Mouse (Mus musculus) midbrain, postnatal 0 days (tissue): ENCODE results near the gene Selenok. TPM values are rescaled to one million over a fixed set of nuclear protein-coding genes. Genes with fewer than 3 reads are reported as not detected.
A peak's percentile ranks its signal among the peaks of the same experiment; 100 is the strongest.

ENCODE experiments used
- ATAC-seq: fragments of 200-750 bp; cut with Nextera tagmentation; 2 replicates; pipeline ENCODE4 v1.8.0; 2017; ENCODE audit warnings: moderate number of reproducible peaks, mild to moderate bottlenecking, moderate TSS enrichment, moderate library complexity; ENCODE audit not compliant: low FRiP score
- DNase-seq: peaks from one replicate; pipeline ENCODE4 v3.0.0-alpha.2; 2015; ENCODE audit warnings: low spot score
- H3K27ac ChIP-seq: fragments of 300-500 bp; sonication (generic); 2 replicates; pipeline ENCODE4 v1.5.1; 2014; ENCODE audit warnings: low read depth, mild to moderate bottlenecking, low read length, mixed read lengths
- H3K27me3 ChIP-seq: fragments of 300-500 bp; sonication (generic); 2 replicates; pipeline ENCODE4 v1.6.1; 2014; ENCODE audit warnings: low read length, control low read depth, mixed read lengths; ENCODE audit not compliant: insufficient read depth
- H3K36me3 ChIP-seq: fragments of 300-500 bp; sonication (generic); 2 replicates; pipeline ENCODE4 v1.6.1; 2014; ENCODE audit warnings: low read length, control low read depth, mixed read lengths; ENCODE audit not compliant: insufficient read depth
- H3K4me1 ChIP-seq: fragments of 300-500 bp; sonication (generic); 2 replicates; pipeline ENCODE4 v1.6.1; 2014; ENCODE audit warnings: mild to moderate bottlenecking, control low read depth, antibody characterized with exemption, low read length, mixed read lengths; ENCODE audit not compliant: insufficient read depth
- H3K4me2 ChIP-seq: fragments of 300-500 bp; sonication (generic); 2 replicates; pipeline ENCODE4 v1.6.1; 2014; ENCODE audit warnings: low read depth, mild to moderate bottlenecking, low read length, mixed read lengths; ENCODE audit not compliant: poor library complexity, severe bottlenecking
- H3K4me3 ChIP-seq: fragments of 300-500 bp; sonication (generic); 2 replicates; pipeline ENCODE4 v1.5.1; 2014; ENCODE audit warnings: low read depth, mild to moderate bottlenecking, low read length, moderate library complexity
- H3K9ac ChIP-seq: fragments of 300-500 bp; sonication (generic); replicated peaks from 2 replicates; pipeline ENCODE4 v1.6.1; 2014; ENCODE audit warnings: mild to moderate bottlenecking, low read length, moderate library complexity, mixed read lengths; ENCODE audit not compliant: poor library complexity, severe bottlenecking
- H3K9me3 ChIP-seq: fragments of 300-500 bp; sonication (generic); 2 replicates; pipeline ENCODE4 v1.6.1; 2016; ENCODE audit warnings: low read length, control low read depth
- CTCF ChIP-seq: IDR thresholded peaks from 2 replicates; pipeline ENCODE4 v1.5.1; 2016; ENCODE audit warnings: antibody characterized with exemption, mild to moderate bottlenecking
- WGBS: fragments of 180-500 bp; shearing (Covaris S2); extraction: QIAGEN DNeasy Blood & Tissue Kit; methylation state at CpG from one replicate; pipeline ENCODE4 v1.1.7; 2014; 5-methylcytosine and 5-hydroxymethylcytosine counted together
- polyA plus RNA-seq: library from polyadenylated mRNA; unstranded; fragments of >200 nt; fragmentation: Nextera tagmentation; extraction: Ambion mirVana; gene quantifications from 2 replicates; pipeline ENCODE4 v1.2.1, GENCODE M21; 2015
- total RNA-seq: library from RNA; depleted of rRNA; stranded (reverse); fragments of >200 nt; gene quantifications from 2 replicates; pipeline ENCODE4 v1.2.3, GENCODE M21; 2014

Gene Selenok
- total and polyA plus RNA-seq, 2 experiments from 2014 or later: 82.8 to 420 TPM

DNA sequence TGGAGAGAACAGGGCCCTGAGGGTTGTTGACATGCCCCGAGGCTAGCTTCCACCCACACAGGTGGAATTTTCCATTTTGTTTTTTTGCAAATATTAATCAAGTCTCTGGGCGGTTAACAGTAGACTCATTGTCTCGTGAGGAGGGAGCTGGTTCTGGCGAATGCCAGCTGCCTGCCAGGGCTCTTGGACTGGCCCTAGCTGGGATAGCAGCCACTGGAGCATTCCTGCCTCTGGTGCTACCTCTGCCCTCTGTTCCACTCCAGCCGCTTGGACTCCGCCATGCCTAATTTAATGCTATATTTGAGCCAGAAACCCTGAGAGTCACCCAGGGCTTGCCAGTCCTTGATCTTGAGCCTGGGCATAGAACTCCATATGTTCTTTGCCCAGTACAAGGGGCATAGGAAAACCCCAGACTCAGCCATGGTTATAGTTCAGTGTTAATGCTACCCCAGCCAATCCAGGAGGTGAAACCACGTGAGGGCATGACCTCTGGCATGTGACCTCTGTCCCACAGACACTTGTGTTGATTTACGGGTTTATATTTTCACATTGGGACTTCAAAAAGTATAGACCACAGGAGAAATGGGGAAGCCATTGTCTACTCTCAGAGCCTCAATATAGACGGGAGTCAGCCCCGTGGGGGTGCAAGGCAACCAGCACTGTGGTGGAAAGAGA lies 43.9 kb downstream of the Selenok start:
- no peaks in the 10 kb centered on the region for H3K36me3 ChIP-seq
- DNase-seq: peak; percentile 42
- no peak for ATAC-seq
- peaks cover 8% of the 10 kb centered on the region; the same call in 1 of the 2 replicates for H3K4me1 ChIP-seq
- no peak for TF ChIP-seq CTCF
- H3K4me3 ChIP-seq: no peak overlapping the region
- H3K4me2 ChIP-seq: no peak overlapping the region
- peaks cover 5% of the 10 kb centered on the region; the same call in 1 of the 2 replicates for H3K27me3 ChIP-seq
- no peaks in the 10 kb centered on the region for H3K9me3 ChIP-seq
- 73% methylated on average over 10 of the region's 10 CpGs for WGBS
- H3K9ac ChIP-seq: no peak overlapping the region
- H3K27ac ChIP-seq: no peak overlapping the region

DNA sequence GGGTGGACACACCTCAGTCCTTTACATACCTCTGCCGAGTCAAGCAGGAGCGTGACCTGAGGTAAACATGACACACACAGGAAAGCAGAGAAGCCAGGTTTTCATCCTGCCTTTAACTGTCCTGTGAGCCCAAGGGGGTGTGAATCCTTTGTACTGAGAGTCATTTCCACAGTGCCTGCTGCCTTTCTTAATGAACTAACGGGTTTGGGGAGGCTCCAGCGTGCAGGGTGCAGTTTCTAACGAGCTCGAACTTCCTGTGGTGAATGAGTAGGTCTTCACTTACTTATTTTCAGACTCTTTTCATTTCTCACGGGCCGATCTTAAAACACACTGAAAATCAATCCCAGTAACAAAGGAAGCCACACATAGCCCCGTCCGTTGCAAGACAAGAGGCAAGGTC lies 46.4 kb downstream of the Selenok start:
- Histone ChIP-seq H3K9ac (no peak overlapping the region), H3K9me3 (no peaks in the 10 kb centered on the region), H3K4me2 (no peak overlapping the region), H3K4me3 (no peak overlapping the region), H3K27me3 (no peaks in the 10 kb centered on the region; the same call in 1 of the 2 replicates), H3K4me1 (no peaks in the 10 kb centered on the region), H3K36me3 (no peaks in the 10 kb centered on the region), H3K27ac (no peak overlapping the region)
- 71% methylated on average over 10 of the region's 10 CpGs for WGBS
- no peak for TF ChIP-seq CTCF
- no peak for ATAC-seq
- DNase-seq: no peak

DNA sequence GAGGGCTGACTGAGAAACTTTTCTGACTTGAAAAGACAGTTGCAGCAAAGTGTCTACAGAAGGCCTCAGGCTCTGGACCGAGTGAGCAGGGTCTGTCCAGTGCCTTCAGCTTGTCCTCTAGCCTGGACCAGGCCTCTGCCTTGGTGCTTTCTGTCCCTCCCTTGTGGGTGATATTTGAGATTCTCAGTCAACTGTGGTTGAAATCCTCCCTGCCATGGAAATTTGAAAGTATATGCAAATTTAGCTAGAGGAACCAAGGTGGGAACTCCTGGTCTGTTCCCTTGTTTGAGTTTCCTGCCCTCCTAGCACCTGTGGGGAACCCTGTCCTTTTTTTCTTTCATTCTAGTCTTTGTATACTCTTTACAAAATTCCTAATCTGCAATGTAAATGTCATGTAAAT lies 46.9 kb downstream of the Selenok start:
- no peak for TF ChIP-seq CTCF
- DNase-seq (no peak), ATAC-seq (no peak)
- Histone ChIP-seq H3K4me2 (no peak overlapping the region), H3K9ac (no peak overlapping the region), H3K36me3 (no peaks in the 10 kb centered on the region), H3K4me3 (no peak overlapping the region), H3K4me1 (no peaks in the 10 kb centered on the region), H3K9me3 (no peaks in the 10 kb centered on the region), H3K27ac (no peak overlapping the region), H3K27me3 (no peaks in the 10 kb centered on the region; the same call in 1 of the 2 replicates)
- WGBS: 83% methylated on average over 1 of the region's 1 CpGs

DNA sequence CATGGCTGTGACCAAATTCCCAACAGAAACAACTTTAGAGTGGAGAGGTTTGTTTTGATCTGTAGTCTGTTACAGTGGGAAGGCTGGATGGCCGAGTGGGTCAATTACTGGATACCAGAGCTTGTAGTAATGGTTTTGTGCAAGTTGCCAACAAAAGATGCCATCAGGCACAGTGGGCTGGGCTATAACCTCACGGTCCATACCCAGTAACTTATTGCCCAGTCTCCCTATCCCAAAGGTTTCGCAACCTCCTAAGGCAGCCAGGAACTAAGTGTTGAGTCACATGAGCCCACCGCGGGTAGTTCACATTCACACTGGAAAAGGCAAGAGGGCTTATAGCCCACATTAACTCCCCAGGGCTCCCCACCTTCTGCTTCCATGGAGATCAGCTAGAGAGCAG lies 48.6 kb downstream of the Selenok start:
- Histone ChIP-seq H3K4me2 (no peak overlapping the region), H3K36me3 (no peaks in the 10 kb centered on the region), H3K27ac (no peak overlapping the region), H3K9me3 (no peaks in the 10 kb centered on the region), H3K4me3 (no peak overlapping the region), H3K27me3 (no peaks in the 10 kb centered on the region), H3K9ac (no peak overlapping the region), H3K4me1 (no peaks in the 10 kb centered on the region)
- TF ChIP-seq CTCF: no peak
- WGBS: 93% methylated on average over 5 of the region's 5 CpGs
- ATAC-seq (no peak), DNase-seq (no peak)

DNA sequence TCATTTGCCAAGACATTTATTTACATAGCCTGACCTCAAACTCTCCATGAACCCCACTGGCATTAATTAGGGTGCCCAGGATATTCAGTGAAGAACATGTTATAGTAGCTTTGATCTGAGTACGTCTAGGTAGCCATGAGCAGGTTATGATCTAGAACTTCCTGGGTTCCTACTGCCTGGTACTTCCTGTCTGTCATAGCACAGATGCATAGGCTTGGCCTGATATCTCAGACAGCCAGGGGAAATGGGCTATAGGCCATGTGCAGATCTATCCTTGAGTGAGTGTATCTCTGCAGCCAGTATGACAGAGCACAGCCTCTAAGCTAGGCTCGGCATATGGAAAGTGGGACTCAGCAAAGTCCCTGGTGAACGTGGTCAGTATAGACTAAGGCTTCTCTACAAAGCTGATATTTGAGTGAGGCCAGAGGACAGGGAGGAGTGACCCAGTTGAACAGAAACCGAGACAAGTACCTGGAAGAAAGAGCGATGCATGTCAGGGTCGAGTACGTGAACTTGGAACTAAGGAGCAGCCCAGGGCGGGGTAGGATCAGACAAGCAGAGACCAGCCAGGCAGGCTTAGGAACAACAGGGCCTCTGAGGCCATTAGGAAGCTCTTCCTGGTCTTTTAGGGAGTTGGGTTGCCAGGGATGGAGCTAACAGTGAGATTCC lies 49.8 kb downstream of the Selenok start:
- 95% methylated on average over 8 of the region's 8 CpGs for WGBS
- no peak for TF ChIP-seq CTCF
- H3K9ac ChIP-seq: no peak overlapping the region

DNA sequence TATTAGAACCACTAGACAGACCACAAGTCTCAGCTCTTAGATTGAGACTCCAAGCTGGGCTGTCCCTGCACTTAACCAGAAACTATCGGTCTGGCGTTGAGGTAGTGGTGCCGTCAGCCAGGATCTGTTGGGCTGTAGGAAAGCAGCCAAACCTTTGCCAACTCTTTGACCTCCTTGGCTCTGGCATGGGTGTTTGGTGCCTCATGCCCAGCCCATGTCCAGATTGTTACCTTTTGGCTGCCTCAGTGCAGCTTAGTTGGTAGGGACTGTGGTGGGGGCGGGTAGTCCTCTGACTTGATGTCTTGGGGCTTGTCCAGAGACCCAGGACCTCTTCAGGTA lies 50.3 kb downstream of the Selenok start:
- ATAC-seq: no peak

More for the DNA sequence above, 49.8 kb downstream of the Selenok start:
- DNase-seq (no peak), ATAC-seq (no peak)
- Histone ChIP-seq H3K36me3 (no peaks in the 10 kb centered on the region), H3K27ac (no peak overlapping the region), H3K27me3 (no peaks in the 10 kb centered on the region), H3K4me2 (no peak overlapping the region), H3K9me3 (no peaks in the 10 kb centered on the region), H3K4me3 (no peak overlapping the region), H3K4me1 (no peaks in the 10 kb centered on the region)

More for the DNA sequence above, 50.3 kb downstream of the Selenok start:
- no peak for DNase-seq
- H3K4me1 ChIP-seq: no peaks in the 10 kb centered on the region
- H3K9ac ChIP-seq: no peak overlapping the region
- no peak for TF ChIP-seq CTCF
- 93% methylated on average over 4 of the region's 4 CpGs for WGBS
- H3K27ac ChIP-seq: no peak overlapping the region
- H3K4me3 ChIP-seq: no peak overlapping the region
- H3K27me3 ChIP-seq: no peaks in the 10 kb centered on the region
- no peaks in the 10 kb centered on the region for H3K36me3 ChIP-seq
- no peak overlapping the region for H3K4me2 ChIP-seq
- H3K9me3 ChIP-seq: no peaks in the 10 kb centered on the region
